In the genomic region with DNA sequence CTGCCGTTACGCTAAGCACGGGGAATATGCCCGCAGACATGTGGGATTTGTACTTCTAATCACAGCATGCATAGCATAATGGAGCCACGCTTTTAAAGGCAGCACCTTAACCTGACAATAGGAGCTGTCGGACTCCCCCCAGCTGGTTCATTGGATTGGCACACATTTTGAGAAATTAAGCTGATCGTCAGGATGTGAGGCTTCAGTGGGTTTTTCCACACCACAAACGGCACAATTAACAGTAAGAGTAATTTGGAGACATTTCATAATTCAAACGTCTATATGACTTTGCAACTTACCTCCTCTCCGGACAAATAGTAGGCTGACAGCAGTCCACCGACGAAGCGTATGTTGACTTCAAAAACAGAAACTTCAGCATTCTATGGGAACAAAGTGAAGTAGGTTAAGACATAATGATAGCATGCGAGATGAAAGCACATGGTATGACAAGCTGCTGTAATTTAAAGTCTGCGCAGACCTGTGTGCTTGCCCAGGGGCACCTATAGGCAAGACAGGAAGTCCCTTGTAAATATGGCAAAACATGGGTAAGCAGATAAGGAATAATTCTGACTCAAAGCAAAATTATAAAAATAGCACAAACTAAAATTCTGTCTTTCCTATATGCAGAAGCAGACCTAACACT, we compare ENCODE assay signal across 23 mouse cellular contexts.
DNase-seq lines count a peak whose midpoint lies in the region; ATAC-seq and TF ChIP-seq lines count a peak whose summit lies in the region.
"Had no signal": no experiment of that assay in that cellular context is flagged by ENCODE, and none has a peak within 500 bp of the region (broad histone marks: within the 10 kb centered on the region; RNA-seq: fewer than 3 reads in every experiment).

No protein-coding gene starts in this region.

- ATAC-seq in midbrain, embryonic 14.5 days (ENCODE audit: low FRiP score, low TSS enrichment) = no peak
- ATAC-seq in megakaryocyte, adult 5-6 weeks (ENCODE audit: poor library complexity, severe bottlenecking) = peak; percentile 28
- ATAC-seq: activated CD4-positive, CD25-positive, alpha-beta regulatory T cell, adult 4 months; forebrain, embryonic 15.5 days; inflammation-experienced regulatory T-cells, adult 6 months had no signal

- DNase-seq in midbrain, embryonic 14.5 days = peak; percentile 23
- no peak for DNase-seq in midbrain, embryonic 10.5 days (ENCODE audit: low spot score)
- no peak for DNase-seq in CH12.LX (ENCODE audit: extremely low read depth)
- peak; percentile 25 for DNase-seq in splenic B cell, adult 2 months (ENCODE audit: low read depth, low spot score)
- no peak for DNase-seq in right cerebral cortex, adult 18-20 months
- DNase-seq in spleen, postnatal 10 days (ENCODE audit: low spot score in 2 of 2) = no peak
- DNase-seq: adrenal gland, postnatal 14 days; cerebellum, adult 9-10 months; gastrocnemius, postnatal 25 days; heart, postnatal 36 days; kidney, adult 18-20 months; lung, postnatal 4 days; right cerebral cortex, postnatal 25 days; spleen, adult 18-20 months; thymus, adult 2 months; thymus, postnatal 4 days had no signal

- no peak for TF ChIP-seq EP300 in CH12.LX (IDR thresholded peaks at IDR 0.05; ENCODE audit: low read length)

- dilution Hi-C loops in CH12.LX (cut with MboI; ENCODE audit: extremely low pct_ligation_motif_present, extremely low pct_unique_long_range_greater_than_20kb, low sequenced_read_pairs) = no loop called here

- 62% methylated on average over 15 of the region's 15 CpGs for WGBS in midbrain, embryonic 14.5 days
- 91% methylated on average over 15 of the region's 15 CpGs for WGBS in midbrain, embryonic 10.5 days

- H3K27me3 ChIP-seq in midbrain, embryonic 14.5 days (ENCODE audit: control insufficient read depth, insufficient read depth, low read length) = no peaks in the 10 kb centered on the region
- H3K27me3 ChIP-seq in midbrain, embryonic 10.5 days (ENCODE audit: low read depth, poor library complexity, severe bottlenecking) = no peaks in the 10 kb centered on the region
- no peaks in the 10 kb centered on the region for H3K27me3 ChIP-seq in CH12.LX (replicated peaks)
- H3K27me3 ChIP-seq in splenic B cell, adult 2 months (ENCODE audit: control insufficient read depth, insufficient read depth, low read length, poor library complexity, severe bottlenecking) = no peaks in the 10 kb centered on the region
- H3K27me3 ChIP-seq: forebrain, embryonic 15.5 days; heart, embryonic 15.5 days had no signal

- TF ChIP-seq RAD21 in CH12.LX (IDR thresholded peaks at IDR 0.05; ENCODE audit: low read depth, low read length) = no peak

- H3K27ac ChIP-seq in midbrain, embryonic 14.5 days (replicated peaks; ENCODE audit: low read depth, low read length) = no peak overlapping the region
- H3K27ac ChIP-seq in midbrain, embryonic 10.5 days (replicated peaks) = no peak overlapping the region
- H3K27ac ChIP-seq in CH12.LX (ENCODE audit: insufficient read depth, low read depth) = peak overlapping the region; percentile 46; the same call in 1 of the 2 replicates
- H3K27ac ChIP-seq: embryonic facial prominence, embryonic 10.5 days; forebrain, embryonic 15.5 days; heart, embryonic 15.5 days; hindbrain, embryonic 14.5 days had no signal

- H3K36me3 ChIP-seq in midbrain, embryonic 14.5 days (ENCODE audit: control insufficient read depth, insufficient read depth, low read length) = no peaks in the 10 kb centered on the region
- no peaks in the 10 kb centered on the region for H3K36me3 ChIP-seq in midbrain, embryonic 10.5 days
- H3K36me3 ChIP-seq in CH12.LX (replicated peaks in 1 of 2; ENCODE audit: control insufficient read depth in 1 of 2, insufficient read depth in 1 of 2, low read length in 1 of 2) = peaks cover 24 to 57% of the 10 kb centered on the region in 2 experiments
- H3K36me3 ChIP-seq in splenic B cell, adult 2 months (ENCODE audit: control insufficient read depth, insufficient read depth, low read length, poor library complexity, severe bottlenecking) = no peaks in the 10 kb centered on the region; the same call in 1 of the 2 replicates
- H3K36me3 ChIP-seq: embryonic facial prominence, embryonic 10.5 days; forebrain, embryonic 15.5 days; heart, embryonic 15.5 days had no signal

- no peak overlapping the region for H3K9ac ChIP-seq in midbrain, embryonic 14.5 days (replicated peaks; ENCODE audit: low read length)
- H3K9ac ChIP-seq in CH12.LX (ENCODE audit: insufficient read depth, low read depth) = no peak overlapping the region
- H3K9ac ChIP-seq: forebrain, embryonic 15.5 days; heart, embryonic 15.5 days; hindbrain, embryonic 14.5 days had no signal

- H3K79me2 ChIP-seq in CH12.LX (replicated peaks; ENCODE audit: control insufficient read depth, extremely low read depth, insufficient read depth, poor library complexity, severe bottlenecking) = peaks cover 33% of the 10 kb centered on the region

- in situ Hi-C loops in CH12.LX (cut with MboI; ENCODE audit: low pct_ligation_motif_present, low pct_unique_long_range_greater_than_20kb, low sequenced_read_pairs) = no loop called here

- no peaks in the 10 kb centered on the region for H3K9me3 ChIP-seq in midbrain, embryonic 14.5 days (ENCODE audit: control insufficient read depth, low read length)
- no peaks in the 10 kb centered on the region for H3K9me3 ChIP-seq in midbrain, embryonic 10.5 days (replicated peaks)
- no peaks in the 10 kb centered on the region for H3K9me3 ChIP-seq in CH12.LX (replicated peaks; ENCODE audit: low read length)
- H3K9me3 ChIP-seq: embryonic facial prominence, embryonic 10.5 days; forebrain, embryonic 15.5 days; heart, embryonic 15.5 days had no signal

- H3K4me2 ChIP-seq in midbrain, embryonic 14.5 days (ENCODE audit: low read length) = no peak overlapping the region
- no peak overlapping the region for H3K4me2 ChIP-seq in CH12.LX (ENCODE audit: insufficient read depth, low read depth, poor library complexity, severe bottlenecking)
- H3K4me2 ChIP-seq: forebrain, embryonic 15.5 days; heart, embryonic 15.5 days; hindbrain, embryonic 14.5 days had no signal

- 0 out of 2 replicates have a peak, but pooled peaks cover 4% of the 10 kb centered on the region for H3K4me1 ChIP-seq in midbrain, embryonic 14.5 days (ENCODE audit: control insufficient read depth, insufficient read depth, low read length)
- no peaks in the 10 kb centered on the region for H3K4me1 ChIP-seq in midbrain, embryonic 10.5 days
- peaks cover 17 to 90% of the 10 kb centered on the region in 2 experiments for H3K4me1 ChIP-seq in CH12.LX (ENCODE audit: control insufficient read depth in 1 of 2, insufficient read depth in 2 of 2)
- H3K4me1 ChIP-seq: embryonic facial prominence, embryonic 10.5 days; forebrain, embryonic 15.5 days; heart, embryonic 15.5 days had no signal

- no peak for TF ChIP-seq POLR2A in CH12.LX (IDR thresholded peaks at IDR 0.05; ENCODE audit: low read depth, low read length)

- H3K4me3 ChIP-seq in midbrain, embryonic 14.5 days (replicated peaks; ENCODE audit: low read depth, low read length) = no peak overlapping the region
- no peak overlapping the region for H3K4me3 ChIP-seq in midbrain, embryonic 10.5 days
- no peak overlapping the region for H3K4me3 ChIP-seq in CH12.LX (replicated peaks in 1 of 3; ENCODE audit: low read depth in 2 of 3, low read length in 2 of 3, poor library complexity in 1 of 3)
- H3K4me3 ChIP-seq: embryonic facial prominence, embryonic 10.5 days; forebrain, embryonic 15.5 days; heart, embryonic 15.5 days had no signal

- TF ChIP-seq CTCF in CH12.LX (conservative IDR thresholded peaks at IDR 0.05 in 1 of 2, IDR thresholded peaks at IDR 0.05 in 1 of 2; ENCODE audit: low read depth in 2 of 2, low read length in 2 of 2) = no peak

TF ChIP-seq in CH12.LX, 34 proteins besides CTCF, POLR2A, EP300 and RAD21:
- TF ChIP-seq NELFE (IDR thresholded peaks at IDR 0.05; ENCODE audit: low read depth, low read length) (no peak), CHD1 (IDR thresholded peaks at IDR 0.05; ENCODE audit: low read depth, low read length) (no peak), ELF1 (IDR thresholded peaks at IDR 0.05; ENCODE audit: low read depth, low read length) (no peak), ZC3H11A (IDR thresholded peaks at IDR 0.05; ENCODE audit: low read depth, low read length) (no peak), SIN3A (IDR thresholded peaks at IDR 0.05; ENCODE audit: low read length) (no peak), GABPA (IDR thresholded peaks at IDR 0.05; ENCODE audit: insufficient replicate concordance, low read depth, low read length) (no peak), ZKSCAN1 (IDR thresholded peaks at IDR 0.05; ENCODE audit: borderline replicate concordance, low read depth, low read length) (no peak), ETS1 (conservative IDR thresholded peaks at IDR 0.05; ENCODE audit: low read depth, low read length) (no peak), IRF4 (IDR thresholded peaks at IDR 0.05; ENCODE audit: low read depth, low read length) (no peak), ZNF384 (IDR thresholded peaks at IDR 0.05; ENCODE audit: low read depth, low read length) (no peak), USF2 (conservative IDR thresholded peaks at IDR 0.05; ENCODE audit: low read depth, low read length) (no peak), RCOR1 (conservative IDR thresholded peaks at IDR 0.05; ENCODE audit: low read depth, low read length) (no peak), MXI1 (IDR thresholded peaks at IDR 0.05; ENCODE audit: low read depth, low read length) (no peak), NRF1 (IDR thresholded peaks at IDR 0.05; ENCODE audit: low read depth, low read length) (no peak), SMC3 (IDR thresholded peaks at IDR 0.05; ENCODE audit: low read depth, low read length) (no peak), MAFK (IDR thresholded peaks at IDR 0.05; ENCODE audit: insufficient replicate concordance, low read length) (no peak), CHD2 (IDR thresholded peaks at IDR 0.05; ENCODE audit: low read length) (no peak)

Comparison
In these comparisons a context has a peak if more than half of its experiments do, and no peak if none do; other contexts are left out.
1. DNase-seq: peak in midbrain, embryonic 14.5 days (single experiment) and splenic B cell, adult 2 months (single experiment); none in midbrain, embryonic 10.5 days (single experiment), CH12.LX (single experiment), right cerebral cortex, adult 18-20 months (single experiment) and spleen, postnatal 10 days (0 of 2).